Mouse (Mus musculus): Measurements from ENCODE around the gene Ern1. TPM values are rescaled to one million over a fixed set of nuclear protein-coding genes. Genes with fewer than 3 reads are reported as not detected.

Ern1 gene
- polyA plus RNA-seq, 1 experiment from 2014 or later: 4.8 TPM

GRCm38 (mm10) chr11:106366316-106366715, 121.3 kb downstream of the Ern1 start:
- H3K9me3 ChIP-seq (replicated peaks; ENCODE audit: control insufficient read depth, low read length, poor library complexity, severe bottlenecking): no peaks in the 10 kb centered on the region
- whole genome bisulfite sequencing: 11% methylated on average over 3 of the region's 3 CpGs
- no peaks in the 10 kb centered on the region for H3K36me3 ChIP-seq (ENCODE audit: control insufficient read depth, insufficient read depth, low read length)
- H3K9ac ChIP-seq (ENCODE audit: low read depth, low read length): no peak overlapping the region
- ATAC-seq: no peak
- no peaks in the 10 kb centered on the region for H3K27me3 ChIP-seq (ENCODE audit: control insufficient read depth, insufficient read depth, low read depth, low read length)
- no peaks in the 10 kb centered on the region for H3K4me1 ChIP-seq (ENCODE audit: control insufficient read depth, insufficient read depth, low read length)
- H3K4me2 ChIP-seq (ENCODE audit: low read length): no peak overlapping the region
- no peak overlapping the region for H3K27ac ChIP-seq (ENCODE audit: low read length)
- no peak overlapping the region for H3K4me3 ChIP-seq (ENCODE audit: low read depth, low read length)

- no peaks in the 10 kb centered on the region for H3K4me1 ChIP-seq (ENCODE audit: control insufficient read depth, insufficient read depth, low read length)
- H3K4me2 ChIP-seq (ENCODE audit: low read length): peak within 1 kb of the TSS; percentile 13; the same call in 1 of the 2 replicates
- H3K36me3 ChIP-seq (ENCODE audit: control insufficient read depth, insufficient read depth, low read length): no peaks in the 10 kb centered on the region
- H3K4me3 ChIP-seq (ENCODE audit: low read depth, low read length): no peak within 1 kb of the TSS
- H3K9ac ChIP-seq (ENCODE audit: low read depth, low read length): 0 out of 2 replicates have a peak within 1 kb of the TSS, but pooled peaks have one; percentile 17
- 56% methylated on average over 10 of the region's 10 CpGs for WGBS
- no peak for ATAC-seq
- no peak within 1 kb of the TSS for H3K27ac ChIP-seq (ENCODE audit: low read length)
- no peaks in the 10 kb centered on the region for H3K9me3 ChIP-seq (replicated peaks; ENCODE audit: control insufficient read depth, low read length, poor library complexity, severe bottlenecking)
- no peaks in the 10 kb centered on the region for H3K27me3 ChIP-seq (ENCODE audit: control insufficient read depth, insufficient read depth, low read depth, low read length)
Measured at GRCm38 (mm10) chr11:106365366-106365765, 122.3 kb downstream of the Ern1 start, which contains the start of gene Prr29. Gene Prr29 (plus strand): TSS chr11:106365472.

GRCm38 (mm10) chr11:106364712-106365111, 122.9 kb downstream of the Ern1 start:
- H3K27me3 ChIP-seq (ENCODE audit: control insufficient read depth, insufficient read depth, low read depth, low read length): no peaks in the 10 kb centered on the region
- H3K9me3 ChIP-seq (replicated peaks; ENCODE audit: control insufficient read depth, low read length, poor library complexity, severe bottlenecking): no peaks in the 10 kb centered on the region
- no peaks in the 10 kb centered on the region for H3K36me3 ChIP-seq (ENCODE audit: control insufficient read depth, insufficient read depth, low read length)
- H3K4me2 ChIP-seq (ENCODE audit: low read length): peak overlapping the region; percentile 13; the same call in 1 of the 2 replicates
- no peak overlapping the region for H3K4me3 ChIP-seq (ENCODE audit: low read depth, low read length)
- ATAC-seq: no peak
- 0 out of 2 replicates have a peak overlapping the region, but pooled peaks have one; percentile 17 for H3K9ac ChIP-seq (ENCODE audit: low read depth, low read length)
- no peaks in the 10 kb centered on the region for H3K4me1 ChIP-seq (ENCODE audit: control insufficient read depth, insufficient read depth, low read length)
- WGBS: 6% methylated on average over 11 of the region's 11 CpGs
- no peak overlapping the region for H3K27ac ChIP-seq (ENCODE audit: low read length)

GRCm38 (mm10) chr11:106359350-106359749, 128.3 kb downstream of the Ern1 start:
- H3K9ac ChIP-seq (ENCODE audit: low read depth, low read length): no peak overlapping the region
- no peaks in the 10 kb centered on the region for H3K36me3 ChIP-seq (ENCODE audit: control insufficient read depth, insufficient read depth, low read length)
- H3K27me3 ChIP-seq (ENCODE audit: control insufficient read depth, insufficient read depth, low read depth, low read length): no peaks in the 10 kb centered on the region
- H3K4me2 ChIP-seq (ENCODE audit: low read length): no peak overlapping the region
- H3K4me1 ChIP-seq (ENCODE audit: control insufficient read depth, insufficient read depth, low read length): no peaks in the 10 kb centered on the region
- 17% methylated on average over 5 of the region's 5 CpGs for WGBS
- no peak for ATAC-seq
- no peaks in the 10 kb centered on the region; the same call in 1 of the 2 replicates for H3K9me3 ChIP-seq (replicated peaks; ENCODE audit: control insufficient read depth, low read length, poor library complexity, severe bottlenecking)
- H3K4me3 ChIP-seq (ENCODE audit: low read depth, low read length): no peak overlapping the region
- H3K27ac ChIP-seq (ENCODE audit: low read length): no peak overlapping the region

- Histone ChIP-seq H3K9ac (ENCODE audit: low read depth, low read length) (no peak overlapping the region), H3K4me1 (ENCODE audit: control insufficient read depth, insufficient read depth, low read length) (no peaks in the 10 kb centered on the region), H3K4me2 (ENCODE audit: low read length) (no peak overlapping the region), H3K9me3 (replicated peaks; ENCODE audit: control insufficient read depth, low read length, poor library complexity, severe bottlenecking) (no peaks in the 10 kb centered on the region; the same call in 1 of the 2 replicates), H3K4me3 (ENCODE audit: low read depth, low read length) (no peak overlapping the region), H3K36me3 (ENCODE audit: control insufficient read depth, insufficient read depth, low read length) (no peaks in the 10 kb centered on the region), H3K27ac (ENCODE audit: low read length) (no peak overlapping the region), H3K27me3 (ENCODE audit: control insufficient read depth, insufficient read depth, low read depth, low read length) (no peaks in the 10 kb centered on the region)
- no peak for ATAC-seq
- 75% methylated on average over 19 of the region's 19 CpGs for WGBS
Measured at GRCm38 (mm10) chr11:106355382-106356128, 132.1 kb downstream of the Ern1 start.

GRCm38 (mm10) chr11:106354181-106354580, 133.5 kb downstream of the Ern1 start:
- Histone ChIP-seq H3K4me1 (ENCODE audit: control insufficient read depth, insufficient read depth, low read length) (no peaks in the 10 kb centered on the region), H3K9me3 (replicated peaks; ENCODE audit: control insufficient read depth, low read length, poor library complexity, severe bottlenecking) (no peaks in the 10 kb centered on the region; the same call in 1 of the 2 replicates), H3K27ac (ENCODE audit: low read length) (no peak overlapping the region), H3K27me3 (ENCODE audit: control insufficient read depth, insufficient read depth, low read depth, low read length) (no peaks in the 10 kb centered on the region), H3K9ac (ENCODE audit: low read depth, low read length) (no peak overlapping the region), H3K4me2 (ENCODE audit: low read length) (no peak overlapping the region), H3K4me3 (ENCODE audit: low read depth, low read length) (no peak overlapping the region), H3K36me3 (ENCODE audit: control insufficient read depth, insufficient read depth, low read length) (no peaks in the 10 kb centered on the region)
- WGBS: 68% methylated on average over 1 of the region's 1 CpGs
- ATAC-seq: no peak

GRCm38 (mm10) chr11:106353188-106353587, 134.5 kb downstream of the Ern1 start, which contains the start of gene Scn4a:
Gene Scn4a (minus strand): TSS chr11:106353288.
- no peak for ATAC-seq
- H3K27ac ChIP-seq (ENCODE audit: low read length): no peak within 1 kb of the TSS
- H3K36me3 ChIP-seq (ENCODE audit: control insufficient read depth, insufficient read depth, low read length): no peaks in the 10 kb centered on the region
- H3K9me3 ChIP-seq (replicated peaks; ENCODE audit: control insufficient read depth, low read length, poor library complexity, severe bottlenecking): no peaks in the 10 kb centered on the region; the same call in 1 of the 2 replicates
- no peaks in the 10 kb centered on the region for H3K4me1 ChIP-seq (ENCODE audit: control insufficient read depth, insufficient read depth, low read length)
- WGBS: 87% methylated on average over 12 of the region's 12 CpGs
- H3K9ac ChIP-seq (ENCODE audit: low read depth, low read length): no peak within 1 kb of the TSS
- no peaks in the 10 kb centered on the region for H3K27me3 ChIP-seq (ENCODE audit: control insufficient read depth, insufficient read depth, low read depth, low read length)
- H3K4me2 ChIP-seq (ENCODE audit: low read length): no peak within 1 kb of the TSS
- H3K4me3 ChIP-seq (ENCODE audit: low read depth, low read length): no peak within 1 kb of the TSS

GRCm38 (mm10) chr11:106351941-106352340, 135.7 kb downstream of the Ern1 start:
- no peaks in the 10 kb centered on the region for H3K4me1 ChIP-seq (ENCODE audit: control insufficient read depth, insufficient read depth, low read length)
- no peak overlapping the region for H3K4me3 ChIP-seq (ENCODE audit: low read depth, low read length)
- 81% methylated on average over 4 of the region's 4 CpGs for WGBS
- no peak overlapping the region for H3K4me2 ChIP-seq (ENCODE audit: low read length)
- ATAC-seq: no peak
- H3K36me3 ChIP-seq (ENCODE audit: control insufficient read depth, insufficient read depth, low read length): no peaks in the 10 kb centered on the region
- no peak overlapping the region for H3K27ac ChIP-seq (ENCODE audit: low read length)
- H3K9ac ChIP-seq (ENCODE audit: low read depth, low read length): no peak overlapping the region
- H3K9me3 ChIP-seq (replicated peaks; ENCODE audit: control insufficient read depth, low read length, poor library complexity, severe bottlenecking): no peaks in the 10 kb centered on the region; the same call in 1 of the 2 replicates
- H3K27me3 ChIP-seq (ENCODE audit: control insufficient read depth, insufficient read depth, low read depth, low read length): no peaks in the 10 kb centered on the region

GRCm38 (mm10) chr11:106351253-106351652, 136.4 kb downstream of the Ern1 start:
- Histone ChIP-seq H3K4me2 (ENCODE audit: low read length) (no peak overlapping the region), H3K9ac (ENCODE audit: low read depth, low read length) (no peak overlapping the region), H3K36me3 (ENCODE audit: control insufficient read depth, insufficient read depth, low read length) (no peaks in the 10 kb centered on the region), H3K4me1 (ENCODE audit: control insufficient read depth, insufficient read depth, low read length) (no peaks in the 10 kb centered on the region), H3K9me3 (replicated peaks; ENCODE audit: control insufficient read depth, low read length, poor library complexity, severe bottlenecking) (no peaks in the 10 kb centered on the region), H3K4me3 (ENCODE audit: low read depth, low read length) (no peak overlapping the region), H3K27ac (ENCODE audit: low read length) (no peak overlapping the region), H3K27me3 (ENCODE audit: control insufficient read depth, insufficient read depth, low read depth, low read length) (no peaks in the 10 kb centered on the region)
- no peak for ATAC-seq
- WGBS: 62% methylated on average over 3 of the region's 3 CpGs

Data from midbrain, embryonic 16.5 days (tissue).